Mouse (Mus musculus): ENCODE measurements around the gene Egfr. TPM values are rescaled to one million over a fixed set of nuclear protein-coding genes. Genes with fewer than 3 reads are reported as not detected.

The Egfr gene
- polyA plus RNA-seq, 1 experiment = 4.8 TPM

- Histone ChIP-seq H3K27ac (ENCODE audit: insufficient read depth, low read length) (no peak overlapping the region), H3K27me3 (ENCODE audit: control insufficient read depth, insufficient read depth, low read length) (no peaks in the 10 kb centered on the region), H3K4me3 (replicated peaks; ENCODE audit: insufficient read depth, low read depth, low read length) (no peak overlapping the region), H3K4me1 (ENCODE audit: control insufficient read depth, insufficient read depth, low read length) (no peaks in the 10 kb centered on the region)
- 14% methylated on average over 4 of the region's 4 CpGs for WGBS
- no peak for TF ChIP-seq POLR2A (IDR thresholded peaks at IDR 0.05; ENCODE audit: borderline replicate concordance, insufficient read depth, low read length)
- no peak for TF ChIP-seq CTCF (IDR thresholded peaks at IDR 0.05; ENCODE audit: borderline replicate concordance, insufficient read depth, low read depth, low read length)
- DNase-seq = no peak
These were observed 190.0 kb downstream of the Egfr start for GRCm38 (mm10) chr11:16941973-16942452.

GRCm38 (mm10) chr11:16943016-16943415 is 191.0 kb downstream of the Egfr start:
- 57% methylated on average over 4 of the region's 4 CpGs for WGBS
- Histone ChIP-seq H3K4me3 (replicated peaks; ENCODE audit: insufficient read depth, low read depth, low read length) (no peak overlapping the region), H3K27me3 (ENCODE audit: control insufficient read depth, insufficient read depth, low read length) (no peaks in the 10 kb centered on the region), H3K4me1 (ENCODE audit: control insufficient read depth, insufficient read depth, low read length) (no peaks in the 10 kb centered on the region), H3K27ac (ENCODE audit: insufficient read depth, low read length) (no peak overlapping the region)
- no peak for DNase-seq
- TF ChIP-seq CTCF (IDR thresholded peaks at IDR 0.05; ENCODE audit: borderline replicate concordance, insufficient read depth, low read depth, low read length) (no peak), POLR2A (IDR thresholded peaks at IDR 0.05; ENCODE audit: borderline replicate concordance, insufficient read depth, low read length) (no peak)

DNA sequence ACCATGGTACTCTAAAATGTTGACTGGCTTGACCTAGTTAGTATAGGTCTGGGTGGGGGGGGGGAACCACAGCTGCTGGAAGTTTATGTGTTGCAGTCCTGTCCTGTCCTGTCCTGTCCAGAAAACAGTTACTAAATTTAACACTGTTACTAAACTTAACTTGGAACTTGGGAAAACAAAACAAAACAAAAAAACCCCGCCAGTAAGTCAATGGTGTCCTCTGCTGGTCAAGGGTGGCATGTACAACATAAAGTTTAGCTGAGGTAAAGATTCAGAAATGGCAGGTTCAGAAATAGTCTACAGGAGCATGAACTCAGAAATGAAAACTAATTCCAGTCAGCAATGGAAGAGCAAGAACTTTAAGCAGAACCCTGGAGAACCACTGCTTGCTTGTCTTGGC is 196.8 kb downstream of the Egfr start:
- no peak for TF ChIP-seq CTCF (IDR thresholded peaks at IDR 0.05; ENCODE audit: borderline replicate concordance, insufficient read depth, low read depth, low read length)
- no peak for TF ChIP-seq POLR2A (IDR thresholded peaks at IDR 0.05; ENCODE audit: borderline replicate concordance, insufficient read depth, low read length)
- no peak for DNase-seq
- Histone ChIP-seq H3K4me1 (ENCODE audit: control insufficient read depth, insufficient read depth, low read length) (no peaks in the 10 kb centered on the region), H3K27me3 (ENCODE audit: control insufficient read depth, insufficient read depth, low read length) (no peaks in the 10 kb centered on the region), H3K27ac (ENCODE audit: insufficient read depth, low read length) (no peak overlapping the region), H3K4me3 (replicated peaks; ENCODE audit: insufficient read depth, low read depth, low read length) (no peak overlapping the region)
- WGBS = 12% methylated on average over 1 of the region's 1 CpGs

GRCm38 (mm10) chr11:16950226-16950975 is 198.4 kb downstream of the Egfr start:
- 34% methylated on average over 13 of the region's 13 CpGs for WGBS
- no peak overlapping the region for H3K27ac ChIP-seq (ENCODE audit: insufficient read depth, low read length)
- no peak for DNase-seq

DNA sequence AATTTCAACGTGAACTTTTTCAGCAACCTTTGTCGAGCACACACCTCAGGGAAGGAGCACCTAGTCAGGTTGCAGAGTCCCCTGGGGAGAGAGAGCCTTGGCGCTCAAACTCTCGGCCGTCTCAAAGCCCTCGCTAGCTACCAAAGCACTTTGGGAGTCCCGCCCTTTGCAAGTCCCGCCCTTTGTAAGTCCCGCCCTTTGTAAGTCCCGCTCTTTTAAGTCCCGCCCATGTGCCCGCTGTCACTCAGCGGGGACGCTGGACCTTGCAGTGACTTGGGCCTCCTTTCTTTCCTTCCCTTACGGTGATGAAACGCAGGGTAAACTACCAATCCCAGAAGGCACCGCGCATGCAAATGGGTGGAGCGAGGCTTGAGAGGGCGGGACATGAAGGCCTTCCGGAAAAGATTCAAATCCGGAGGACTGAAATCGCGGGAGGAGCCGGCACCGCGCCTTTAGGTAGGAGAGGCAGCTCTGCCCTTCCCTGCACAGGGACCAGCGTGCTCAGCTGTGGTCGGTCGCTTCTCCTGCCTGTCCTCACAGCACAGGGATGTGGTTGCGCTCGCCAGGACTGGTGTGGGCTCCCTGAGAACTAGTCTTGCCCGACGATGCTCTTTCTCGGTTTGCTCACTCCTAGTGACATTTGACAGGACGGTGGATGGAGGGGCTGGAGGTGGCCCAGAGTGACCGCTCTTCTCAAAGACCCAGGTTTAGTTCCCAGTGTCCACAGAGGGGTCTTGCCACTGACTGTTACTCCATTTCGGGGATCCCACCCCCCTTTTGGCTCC is 199.2 kb downstream of the Egfr start, which contains the start of gene Fbxo48:
Fbxo48 (plus strand) TSS at position 400 of the 785 bp plus-strand sequence.
- WGBS = under 1% methylated on average over 38 of the region's 38 CpGs
- Histone ChIP-seq H3K27ac (ENCODE audit: insufficient read depth, low read length) (no peak within 1 kb of the TSS), H3K27me3 (ENCODE audit: control insufficient read depth, insufficient read depth, low read length) (no peaks in the 10 kb centered on the region), H3K4me1 (ENCODE audit: control insufficient read depth, insufficient read depth, low read length) (no peaks in the 10 kb centered on the region), H3K4me3 (replicated peaks; ENCODE audit: insufficient read depth, low read depth, low read length) (peak within 1 kb of the TSS; percentile 71)
- peak; percentile 96 to 97 for DNase-seq
- TF ChIP-seq POLR2A (IDR thresholded peaks at IDR 0.05; ENCODE audit: borderline replicate concordance, insufficient read depth, low read length) = no peak
- TF ChIP-seq CTCF (IDR thresholded peaks at IDR 0.05; ENCODE audit: borderline replicate concordance, insufficient read depth, low read depth, low read length) = no peak

More at GRCm38 (mm10) chr11:16950226-16950975, 198.4 kb downstream of the Egfr start:
- TF ChIP-seq CTCF (IDR thresholded peaks at IDR 0.05; ENCODE audit: borderline replicate concordance, insufficient read depth, low read depth, low read length) (no peak), POLR2A (IDR thresholded peaks at IDR 0.05; ENCODE audit: borderline replicate concordance, insufficient read depth, low read length) (no peak)
- Histone ChIP-seq H3K4me1 (ENCODE audit: control insufficient read depth, insufficient read depth, low read length) (no peaks in the 10 kb centered on the region), H3K4me3 (replicated peaks; ENCODE audit: insufficient read depth, low read depth, low read length) (peak overlapping the region; percentile 64), H3K27me3 (ENCODE audit: control insufficient read depth, insufficient read depth, low read length) (no peaks in the 10 kb centered on the region)

DNA sequence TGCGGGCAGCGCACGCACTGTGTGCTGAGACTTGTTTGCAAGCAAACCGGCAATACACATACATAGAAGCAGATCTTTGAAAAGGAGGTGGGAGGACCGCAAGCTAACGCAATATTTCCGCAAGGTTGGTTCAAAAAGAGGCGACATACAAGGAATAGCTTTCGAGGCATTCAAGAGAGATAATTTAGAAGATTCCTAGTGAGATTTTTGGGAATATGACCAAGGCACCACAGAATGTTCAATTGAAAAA is 199.7 kb downstream of the Egfr start:
- no peak overlapping the region for H3K27ac ChIP-seq (ENCODE audit: insufficient read depth, low read length)
- DNase-seq = no peak
- no peaks in the 10 kb centered on the region for H3K4me1 ChIP-seq (ENCODE audit: control insufficient read depth, insufficient read depth, low read length)
- H3K4me3 ChIP-seq (replicated peaks; ENCODE audit: insufficient read depth, low read depth, low read length) = peak overlapping the region; percentile 71
- WGBS = 5% methylated on average over 9 of the region's 9 CpGs
- no peaks in the 10 kb centered on the region for H3K27me3 ChIP-seq (ENCODE audit: control insufficient read depth, insufficient read depth, low read length)
- TF ChIP-seq POLR2A (IDR thresholded peaks at IDR 0.05; ENCODE audit: borderline replicate concordance, insufficient read depth, low read length) (no peak), CTCF (IDR thresholded peaks at IDR 0.05; ENCODE audit: borderline replicate concordance, insufficient read depth, low read depth, low read length) (no peak)

- DNase-seq = no peak
- WGBS = 88% methylated on average over 6 of the region's 6 CpGs
- TF ChIP-seq POLR2A (IDR thresholded peaks at IDR 0.05; ENCODE audit: borderline replicate concordance, insufficient read depth, low read length) = no peak
- no peak for TF ChIP-seq CTCF (IDR thresholded peaks at IDR 0.05; ENCODE audit: borderline replicate concordance, insufficient read depth, low read depth, low read length)
- Histone ChIP-seq H3K4me1 (ENCODE audit: control insufficient read depth, insufficient read depth, low read length) (no peaks in the 10 kb centered on the region), H3K4me3 (replicated peaks; ENCODE audit: insufficient read depth, low read depth, low read length) (no peak overlapping the region), H3K27me3 (ENCODE audit: control insufficient read depth, insufficient read depth, low read length) (no peaks in the 10 kb centered on the region), H3K27ac (ENCODE audit: insufficient read depth, low read length) (no peak overlapping the region)
These were observed 204.3 kb downstream of the Egfr start for GRCm38 (mm10) chr11:16956115-16956862.

All from cerebellum, adult 2 months (tissue).